Mouse (Mus musculus) limb, embryonic 12.5 days (tissue): ENCODE data around the gene Scnn1b. TPM values are rescaled to one million over a fixed set of nuclear protein-coding genes. Genes with fewer than 3 reads are reported as not detected.
A peak's percentile ranks its signal among the peaks of the same experiment; 100 is the strongest.

Experiments used
- ATAC-seq: fragments of 200-750 bp; cut with Nextera tagmentation; 2 replicates; pipeline ENCODE4 v1.8.0; 2017; ENCODE audit warnings: low read depth, moderate TSS enrichment; ENCODE audit not compliant: insufficient number of reproducible peaks, insufficient read depth, low FRiP score, low TSS enrichment
- H3K27ac ChIP-seq: fragments of 300-500 bp; sonication (generic); 2 replicates; pipeline ENCODE4 v1.5.1; 2016; ENCODE audit warnings: mild to moderate bottlenecking, moderate library complexity
- H3K27me3 ChIP-seq: fragments of 300-500 bp; sonication (generic); 2 replicates; pipeline ENCODE4 v1.6.1; 2016; ENCODE audit warnings: mild to moderate bottlenecking, moderate library complexity
- H3K36me3 ChIP-seq: fragments of 300-500 bp; sonication (generic); 2 replicates; pipeline ENCODE4 v1.6.1; 2016; ENCODE audit warnings: mild to moderate bottlenecking, moderate library complexity
- H3K4me1 ChIP-seq: fragments of 300-500 bp; sonication (generic); replicated peaks from 2 replicates; pipeline ENCODE4 v1.6.1; 2016
- H3K4me2 ChIP-seq: fragments of 300-500 bp; sonication (generic); 2 replicates; pipeline ENCODE4 v1.6.1; 2016; ENCODE audit warnings: mild to moderate bottlenecking, moderate library complexity
- H3K4me3 ChIP-seq: fragments of 300-500 bp; sonication (generic); replicated peaks from 2 replicates; pipeline ENCODE4 v1.5.1; 2016; ENCODE audit warnings: mild to moderate bottlenecking
- H3K9ac ChIP-seq: fragments of 300-500 bp; sonication (generic); replicated peaks from 2 replicates; pipeline ENCODE4 v1.6.1; 2016; ENCODE audit warnings: mild to moderate bottlenecking, moderate library complexity
- H3K9me3 ChIP-seq: fragments of 300-500 bp; sonication (generic); 2 replicates; pipeline ENCODE4 v1.6.1; 2016; ENCODE audit warnings: mild to moderate bottlenecking, moderate library complexity
- WGBS: fragments of 180-500 bp; shearing (Covaris S2); methylation state at CpG from one replicate; pipeline ENCODE4 v1.1.7; 2016; 5-methylcytosine and 5-hydroxymethylcytosine counted together
- polyA plus RNA-seq: library from polyadenylated mRNA; unstranded; fragments of >200 nt; fragmentation: Nextera tagmentation; extraction: Ambion mirVana; gene quantifications from 2 replicates; pipeline ENCODE4 v1.2.1, GENCODE M21; 2016

The Scnn1b gene
- polyA plus RNA-seq, result not detected in 2 replicates

DNA sequence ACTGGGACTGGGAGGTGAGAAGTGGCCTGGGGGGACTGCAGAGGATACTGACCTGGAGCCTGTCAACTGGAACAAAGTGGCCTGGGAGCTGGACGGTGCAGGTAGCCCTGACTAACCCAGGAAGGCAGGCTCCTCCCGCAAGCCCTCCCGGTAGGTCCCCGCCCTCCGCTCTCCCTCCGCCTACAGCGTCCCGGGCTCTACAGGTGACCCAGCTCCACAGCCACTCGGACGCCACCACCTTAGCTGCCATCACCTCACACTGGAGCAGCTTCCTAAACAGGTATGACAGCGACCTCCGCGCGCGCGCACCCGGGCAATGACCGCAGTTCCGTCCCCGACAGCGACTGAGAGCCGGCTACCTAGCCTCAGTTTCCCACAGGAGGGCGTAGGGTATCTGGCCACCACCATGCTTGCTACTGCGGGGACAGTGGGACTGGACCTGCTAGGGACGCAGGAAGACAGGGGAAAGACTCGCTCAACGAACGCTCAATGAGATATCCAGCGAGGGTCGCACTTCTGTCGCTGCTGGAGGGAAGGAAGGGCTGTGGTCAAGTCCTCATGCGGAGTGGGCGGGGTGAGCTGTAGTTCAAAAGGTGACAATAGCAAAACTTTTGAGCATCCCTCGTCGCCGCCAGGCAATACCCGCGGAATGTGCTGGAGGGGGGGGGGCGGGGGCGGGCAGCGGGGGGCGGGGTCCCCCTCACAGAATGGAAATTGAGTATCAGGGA is at the start of gene Scnn1b:
Scnn1b (plus strand) TSS at position 181 of the 728 bp plus-strand sequence.
- H3K9ac ChIP-seq, result no peak within 1 kb of the TSS
- no peak for ATAC-seq

DNA sequence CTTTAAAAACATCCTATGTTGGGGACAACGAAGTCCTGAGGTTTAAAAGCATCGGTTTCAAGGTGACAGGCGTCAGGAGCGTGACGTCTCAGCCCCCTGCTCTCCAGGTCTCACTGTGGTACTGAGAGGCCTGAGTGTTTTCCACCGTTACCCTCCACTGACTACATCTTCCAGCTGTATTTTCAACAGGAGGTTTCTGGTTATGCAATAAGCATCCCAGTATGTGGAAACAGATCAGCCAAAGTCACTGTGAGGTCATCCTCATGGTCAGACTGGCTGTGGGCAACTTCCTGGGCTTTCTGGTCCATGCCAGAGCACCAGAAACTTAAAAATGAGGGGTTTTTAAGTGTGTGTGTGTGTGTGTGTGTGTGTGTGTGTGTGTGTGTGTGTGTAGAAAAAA is 43.2 kb upstream of the Scnn1b start:
- H3K4me2 ChIP-seq, result no peak overlapping the region
- no peak overlapping the region for H3K9ac ChIP-seq
- no peaks in the 10 kb centered on the region for H3K36me3 ChIP-seq
- 93% methylated on average over 6 of the region's 6 CpGs for WGBS
- H3K27me3 ChIP-seq, result no peaks in the 10 kb centered on the region
- no peaks in the 10 kb centered on the region for H3K4me1 ChIP-seq
- H3K27ac ChIP-seq, result no peak overlapping the region
- no peak for ATAC-seq
- no peak overlapping the region for H3K4me3 ChIP-seq
- H3K9me3 ChIP-seq, result no peaks in the 10 kb centered on the region

More for the DNA sequence above, at the start of gene Scnn1b:
- Histone ChIP-seq H3K4me3 (peak within 1 kb of the TSS; percentile 35), H3K27ac (no peak within 1 kb of the TSS), H3K36me3 (no peaks in the 10 kb centered on the region), H3K9me3 (no peaks in the 10 kb centered on the region), H3K4me1 (no peaks in the 10 kb centered on the region), H3K4me2 (peak within 1 kb of the TSS; percentile 61), H3K27me3 (peaks cover 59% of the 10 kb centered on the region)
- 4% methylated on average over 40 of the region's 42 CpGs for WGBS

DNA sequence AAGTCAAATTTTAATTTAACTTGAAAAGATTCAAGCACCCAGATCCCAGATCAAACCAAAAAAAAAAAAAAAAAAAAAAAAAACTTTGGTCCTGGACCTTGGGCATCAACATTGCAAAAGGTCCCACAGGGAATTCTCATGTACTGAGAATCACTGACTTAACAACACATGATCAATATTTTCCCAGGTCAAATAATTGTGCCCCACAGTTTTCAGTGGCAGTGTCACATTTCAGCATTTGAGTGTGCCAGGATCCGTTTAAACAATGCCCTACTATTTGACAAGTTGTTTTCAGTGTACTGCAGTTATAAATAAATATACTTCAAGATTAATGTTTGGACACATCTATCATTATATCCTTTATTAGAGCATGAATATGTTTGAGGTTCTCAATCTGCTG is 36.4 kb upstream of the Scnn1b start:
- WGBS, result 83% methylated on average over 1 of the region's 1 CpGs
- H3K4me2 ChIP-seq, result no peak overlapping the region
- no peak for ATAC-seq

DNA sequence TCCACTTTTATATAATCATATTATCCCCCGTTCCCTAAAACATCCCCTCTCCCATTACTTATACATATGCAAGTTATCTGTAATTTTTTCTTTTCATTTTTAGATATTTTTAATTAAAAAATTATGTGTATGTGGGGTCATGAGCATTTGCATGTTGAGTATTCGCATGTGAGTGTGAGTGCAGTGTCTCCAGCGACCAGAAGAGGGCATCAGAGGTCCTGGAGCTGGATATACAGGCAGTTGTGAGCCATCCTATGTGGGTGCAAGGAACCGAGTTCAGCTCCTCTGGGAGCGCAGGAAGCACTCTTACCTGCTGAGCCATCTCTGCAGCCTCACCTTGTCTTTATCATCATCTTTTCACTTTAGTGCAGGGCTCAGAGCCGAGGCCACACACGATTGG is 29.4 kb upstream of the Scnn1b start:
- no peak overlapping the region for H3K4me3 ChIP-seq
- ATAC-seq, result no peak
- no peak overlapping the region for H3K27ac ChIP-seq
- 86% methylated on average over 7 of the region's 7 CpGs for WGBS
- no peaks in the 10 kb centered on the region for H3K27me3 ChIP-seq
- H3K4me1 ChIP-seq, result no peaks in the 10 kb centered on the region
- no peak overlapping the region for H3K9ac ChIP-seq
- no peak overlapping the region for H3K4me2 ChIP-seq
- no peaks in the 10 kb centered on the region for H3K36me3 ChIP-seq
- H3K9me3 ChIP-seq, result no peaks in the 10 kb centered on the region

More for the DNA sequence above, 36.4 kb upstream of the Scnn1b start:
- H3K9ac ChIP-seq, result no peak overlapping the region
- H3K4me3 ChIP-seq, result no peak overlapping the region
- H3K36me3 ChIP-seq, result no peaks in the 10 kb centered on the region
- H3K4me1 ChIP-seq, result no peaks in the 10 kb centered on the region
- H3K9me3 ChIP-seq, result no peaks in the 10 kb centered on the region
- H3K27ac ChIP-seq, result no peak overlapping the region
- no peaks in the 10 kb centered on the region for H3K27me3 ChIP-seq

DNA sequence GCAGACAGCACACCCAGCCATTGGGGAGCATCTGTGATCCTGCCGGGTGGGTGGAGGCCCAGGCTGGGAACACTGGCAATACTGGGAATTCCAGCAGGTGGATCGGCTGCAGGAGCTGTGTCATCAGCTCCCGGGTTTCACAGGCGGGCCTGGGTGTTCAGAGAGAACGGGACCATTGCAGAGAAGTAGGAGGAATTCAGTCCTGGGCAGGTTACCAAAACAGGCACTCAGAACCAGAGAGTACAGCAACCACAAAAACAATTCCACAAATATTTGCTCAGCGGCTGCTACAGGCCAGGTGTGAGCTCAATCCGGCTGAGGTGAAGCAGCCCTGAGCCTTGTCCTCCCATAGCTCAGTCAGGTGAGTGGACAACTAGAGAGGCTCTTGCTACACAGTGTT is 28.0 kb upstream of the Scnn1b start:
- Histone ChIP-seq H3K9ac (no peak overlapping the region), H3K9me3 (no peaks in the 10 kb centered on the region), H3K36me3 (no peaks in the 10 kb centered on the region), H3K4me2 (no peak overlapping the region), H3K4me3 (no peak overlapping the region), H3K27me3 (no peaks in the 10 kb centered on the region), H3K27ac (no peak overlapping the region), H3K4me1 (no peaks in the 10 kb centered on the region)
- WGBS, result 88% methylated on average over 7 of the region's 7 CpGs
- ATAC-seq, result no peak

DNA sequence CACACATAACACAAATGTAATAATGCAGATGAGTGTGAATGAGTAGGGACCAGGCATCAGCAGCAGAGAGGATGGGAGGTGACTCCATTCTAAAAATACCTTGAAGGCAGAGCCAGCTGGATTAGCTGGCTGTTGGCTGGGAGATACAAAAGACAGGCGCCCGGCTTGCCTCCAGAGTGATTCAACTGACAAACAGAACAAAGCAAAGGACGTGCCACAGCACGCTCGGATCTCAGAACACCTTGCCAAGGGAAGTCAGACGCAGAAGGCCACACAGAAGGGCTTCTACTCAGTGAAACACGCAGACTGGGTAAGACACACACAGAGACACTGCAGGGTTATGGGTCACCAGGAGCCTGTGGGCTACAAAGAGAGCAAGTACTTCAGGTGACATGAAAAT is 24.0 kb upstream of the Scnn1b start:
- H3K4me3 ChIP-seq, result no peak overlapping the region
- no peak overlapping the region for H3K27ac ChIP-seq
- no peak overlapping the region for H3K4me2 ChIP-seq
- no peaks in the 10 kb centered on the region for H3K36me3 ChIP-seq
- H3K9me3 ChIP-seq, result no peaks in the 10 kb centered on the region
- H3K27me3 ChIP-seq, result no peaks in the 10 kb centered on the region
- H3K9ac ChIP-seq, result no peak overlapping the region
- ATAC-seq, result no peak
- no peaks in the 10 kb centered on the region for H3K4me1 ChIP-seq
- WGBS, result 78% methylated on average over 7 of the region's 7 CpGs

DNA sequence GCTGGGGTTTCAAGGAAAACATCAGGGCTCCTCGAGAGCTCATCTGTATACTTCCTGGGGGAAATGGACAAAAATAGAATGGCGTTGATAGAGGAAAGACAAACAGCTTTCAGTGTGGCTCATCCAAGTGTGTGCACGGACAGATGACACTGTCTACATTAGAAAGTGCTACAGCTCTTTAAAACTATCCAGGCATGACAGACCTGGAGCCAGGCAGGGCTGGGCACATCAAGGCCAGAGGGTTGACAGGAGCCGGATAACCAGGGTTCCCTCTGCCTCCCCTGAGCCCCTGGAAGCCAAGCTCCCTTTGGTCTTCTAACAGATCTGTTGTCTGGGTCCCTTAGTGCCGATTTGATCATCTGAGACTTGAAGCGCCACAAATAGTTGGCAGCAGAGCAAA is 22.6 kb upstream of the Scnn1b start:
- Histone ChIP-seq H3K4me2 (no peak overlapping the region), H3K36me3 (no peaks in the 10 kb centered on the region), H3K27ac (no peak overlapping the region), H3K27me3 (no peaks in the 10 kb centered on the region), H3K9me3 (no peaks in the 10 kb centered on the region), H3K4me3 (no peak overlapping the region), H3K9ac (no peak overlapping the region), H3K4me1 (no peaks in the 10 kb centered on the region)
- whole genome bisulfite sequencing, result 86% methylated on average over 6 of the region's 6 CpGs
- ATAC-seq, result no peak

DNA sequence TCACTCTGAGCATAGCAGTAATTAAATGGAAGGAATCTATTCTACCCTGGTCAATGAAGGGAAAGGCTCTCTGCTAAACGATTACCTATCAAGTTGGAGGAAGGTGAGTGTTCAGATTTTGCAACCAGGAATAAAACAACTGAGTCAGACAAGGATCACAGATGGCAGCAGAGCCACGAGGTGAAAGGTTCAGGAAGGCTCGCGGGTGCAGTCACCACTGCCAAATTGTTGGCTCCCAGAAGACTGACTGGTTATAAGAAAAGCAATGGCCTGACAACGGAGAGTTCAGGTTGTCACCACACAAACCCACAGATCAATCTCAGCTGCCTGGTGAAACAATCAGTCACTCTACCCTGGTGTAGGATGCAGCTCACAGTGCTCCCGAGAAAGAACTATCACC is 18.9 kb upstream of the Scnn1b start:
- no peak overlapping the region for H3K27ac ChIP-seq
- no peak overlapping the region for H3K9ac ChIP-seq
- H3K4me3 ChIP-seq, result no peak overlapping the region
- H3K36me3 ChIP-seq, result no peaks in the 10 kb centered on the region
- 75% methylated on average over 6 of the region's 6 CpGs for WGBS
- H3K4me1 ChIP-seq, result no peaks in the 10 kb centered on the region
- no peak for ATAC-seq
- H3K4me2 ChIP-seq, result no peak overlapping the region
- no peaks in the 10 kb centered on the region for H3K27me3 ChIP-seq
- no peaks in the 10 kb centered on the region for H3K9me3 ChIP-seq

DNA sequence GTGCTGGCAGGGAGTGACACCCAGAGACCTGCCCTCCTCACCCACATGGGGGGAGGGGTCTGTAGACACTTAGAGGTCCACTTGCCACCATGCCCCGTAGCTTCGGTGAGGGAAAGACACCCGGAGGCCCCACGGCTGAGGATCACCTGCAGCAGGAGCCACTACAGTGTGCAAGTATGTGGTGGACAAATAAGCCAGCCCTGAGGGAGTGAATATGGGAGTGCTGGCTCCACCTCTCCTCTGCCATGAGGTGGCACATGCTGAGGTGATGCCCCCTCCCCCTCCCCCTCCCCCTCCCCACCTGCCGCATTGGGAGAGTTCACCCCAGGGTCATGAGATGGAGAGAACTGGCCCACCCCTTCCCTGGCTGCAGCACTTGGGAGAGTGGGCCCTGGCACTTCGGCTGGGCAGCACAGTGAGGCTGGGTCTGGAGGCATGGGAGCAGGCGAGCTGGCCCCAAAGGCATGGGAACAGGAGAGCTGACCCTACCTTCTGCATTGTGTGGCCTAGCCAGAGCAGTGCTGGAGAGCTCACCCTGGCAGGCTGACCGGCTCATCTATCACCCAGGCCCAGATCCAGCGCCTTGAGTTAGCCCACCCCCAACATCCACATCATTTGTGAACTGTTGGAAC is 16.2 kb upstream of the Scnn1b start:
- Histone ChIP-seq H3K27me3 (no peaks in the 10 kb centered on the region), H3K4me2 (no peak overlapping the region), H3K27ac (no peak overlapping the region), H3K36me3 (no peaks in the 10 kb centered on the region), H3K9ac (no peak overlapping the region), H3K4me1 (no peaks in the 10 kb centered on the region), H3K4me3 (no peak overlapping the region), H3K9me3 (no peaks in the 10 kb centered on the region)
- no peak for ATAC-seq
- 81% methylated on average over 8 of the region's 9 CpGs for WGBS

DNA sequence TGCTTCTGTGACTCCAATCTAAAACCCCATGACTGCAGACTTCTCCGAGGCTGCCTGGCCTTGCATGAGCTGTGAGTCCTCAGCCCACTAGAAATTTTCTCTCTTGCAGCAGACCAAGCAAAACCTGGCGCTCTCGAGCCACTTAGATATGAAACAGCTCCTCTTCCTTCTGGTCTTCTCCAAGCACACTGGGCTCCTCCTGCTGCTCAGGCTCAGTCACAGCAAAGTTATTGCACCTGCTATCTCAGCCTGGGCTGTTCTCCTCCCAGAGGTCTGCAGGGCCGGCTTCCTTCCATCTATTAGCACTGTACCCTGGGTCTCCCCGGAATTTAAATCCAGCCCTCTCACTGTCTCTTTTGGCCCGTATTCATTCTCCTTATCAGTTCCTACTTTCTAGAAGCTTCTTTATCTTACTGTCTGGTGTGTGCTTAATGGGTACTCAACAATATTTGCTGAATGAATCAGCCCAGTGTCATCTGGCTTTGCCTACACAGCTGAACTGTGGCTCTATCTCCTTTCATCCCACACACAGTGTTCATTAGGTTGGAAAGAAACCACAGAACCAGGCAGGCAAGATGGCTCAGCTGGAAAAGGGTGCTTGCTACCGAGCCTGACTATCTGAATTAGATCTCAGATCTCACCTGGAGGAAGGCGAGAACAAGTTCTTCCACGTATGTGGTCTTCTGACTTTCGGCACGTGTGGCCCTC is 7.5 kb upstream of the Scnn1b start:
- Histone ChIP-seq H3K4me1 (no peaks in the 10 kb centered on the region), H3K9ac (no peak overlapping the region), H3K27ac (no peak overlapping the region), H3K9me3 (no peaks in the 10 kb centered on the region), H3K4me2 (no peak overlapping the region), H3K27me3 (peaks cover 4% of the 10 kb centered on the region; the same call in 1 of the 2 replicates), H3K4me3 (no peak overlapping the region), H3K36me3 (no peaks in the 10 kb centered on the region)
- no peak for ATAC-seq
- 92% methylated on average over 11 of the region's 11 CpGs for WGBS

DNA sequence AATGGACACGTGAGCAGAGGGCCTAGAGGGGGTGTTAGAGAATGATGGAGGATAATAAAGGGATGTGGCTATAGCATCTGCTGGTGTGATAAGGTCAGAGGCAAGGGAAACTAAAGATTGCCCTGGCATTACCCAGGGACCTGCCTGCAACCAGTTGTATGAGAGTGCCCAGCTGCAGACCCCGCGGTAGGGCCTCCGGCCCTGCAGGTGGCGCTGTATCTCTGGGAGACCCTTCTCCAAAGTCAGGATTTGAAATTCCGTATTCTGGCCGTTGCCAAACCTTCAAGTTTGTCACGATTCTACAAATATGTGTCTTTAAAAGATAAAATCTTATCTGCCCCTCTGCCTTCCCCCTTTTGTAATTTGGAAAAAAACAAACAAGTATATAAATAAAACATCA is 5.9 kb upstream of the Scnn1b start:
- Histone ChIP-seq H3K9me3 (no peaks in the 10 kb centered on the region), H3K27me3 (peaks cover 19% of the 10 kb centered on the region), H3K4me1 (no peaks in the 10 kb centered on the region), H3K9ac (no peak overlapping the region), H3K4me2 (no peak overlapping the region), H3K27ac (no peak overlapping the region), H3K36me3 (no peaks in the 10 kb centered on the region), H3K4me3 (no peak overlapping the region)
- no peak for ATAC-seq
- WGBS, result 81% methylated on average over 8 of the region's 8 CpGs
